Mouse (Mus musculus) brain, adult 2 months (tissue): ENCODE results near the gene Ntn1.

Experiments used
- DNase-seq: peaks from one replicate; pipeline ENCODE4 v3.0.0; 2011; ENCODE audit warnings: low read depth, low spot score

The Ntn1 gene

GRCm38 (mm10) chr11:68331676-68332265 is 68.9 kb downstream of the Ntn1 start:
- DNase-seq, result peak; percentile 31

GRCm38 (mm10) chr11:68331117-68331437 is 69.5 kb downstream of the Ntn1 start:
- no peak for DNase-seq

- DNase-seq, result peak; percentile 42
Measured at GRCm38 (mm10) chr11:68330398-68331116, 70.1 kb downstream of the Ntn1 start.

- no peak for DNase-seq
Measured at GRCm38 (mm10) chr11:68324863-68325262, 75.8 kb downstream of the Ntn1 start.

DNA sequence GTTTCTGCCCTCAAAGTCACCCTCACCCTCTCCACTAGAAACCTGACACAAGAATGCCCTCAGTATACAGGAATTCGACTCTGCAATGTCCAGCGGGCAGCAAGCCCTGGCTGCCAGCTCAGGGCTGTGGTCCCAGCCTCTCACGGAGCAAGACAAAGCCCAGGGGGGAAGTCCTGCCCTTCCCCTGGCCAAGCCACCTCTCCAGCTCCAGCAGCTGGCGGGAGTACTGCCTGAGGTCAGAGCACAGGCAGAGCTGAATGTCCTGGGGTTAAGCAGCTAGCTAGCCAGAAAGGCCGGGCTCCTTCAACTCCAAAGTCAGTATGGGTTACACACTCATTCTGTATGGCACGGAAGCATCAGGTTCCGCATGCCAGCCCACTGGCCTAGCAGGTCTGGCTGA is 79.2 kb downstream of the Ntn1 start:
- no peak for DNase-seq

GRCm38 (mm10) chr11:68315551-68316130 is 85.0 kb downstream of the Ntn1 start:
- DNase-seq, result no peak

DNA sequence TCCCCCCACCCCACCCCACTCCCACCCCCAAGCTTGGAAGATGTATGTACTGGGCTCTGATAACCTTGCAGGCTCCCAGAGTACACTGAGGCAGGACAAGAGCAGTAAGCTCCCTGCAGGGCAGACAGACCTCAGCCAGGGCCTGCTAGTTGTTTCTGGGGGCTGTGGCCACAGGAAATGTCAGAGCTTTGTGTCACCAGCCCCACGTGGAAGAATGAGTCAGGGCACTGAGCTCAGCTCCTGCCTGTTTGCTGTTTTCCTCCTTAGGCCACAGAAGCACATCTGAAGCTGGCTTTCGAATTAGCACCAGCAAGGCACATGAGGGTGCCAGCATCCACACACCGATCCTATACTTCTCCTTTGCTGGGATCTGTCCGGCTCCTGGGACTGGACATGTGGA is 86.8 kb downstream of the Ntn1 start:
- peak; percentile 27 for DNase-seq

DNA sequence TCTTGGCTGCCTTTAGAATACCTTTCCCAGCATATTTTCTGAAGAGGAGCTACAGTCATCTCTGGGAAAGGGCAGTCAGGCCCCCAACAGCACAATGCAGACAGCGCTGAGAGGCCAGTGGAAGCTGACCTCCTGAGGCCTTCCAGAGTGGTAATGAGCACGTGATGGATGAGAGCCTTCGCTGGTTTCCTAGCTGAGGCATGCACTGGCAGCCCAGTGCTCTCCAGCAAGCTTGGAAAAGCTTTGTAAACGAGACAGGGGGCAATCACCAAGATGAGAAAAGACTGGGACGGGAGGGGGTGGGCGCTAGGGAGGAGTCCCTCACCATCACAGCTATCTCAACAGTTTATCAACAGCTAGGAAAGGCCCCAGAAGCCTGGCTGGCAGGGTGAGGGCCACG is 87.6 kb downstream of the Ntn1 start:
- DNase-seq, result no peak

GRCm38 (mm10) chr11:68308911-68309580 is 91.6 kb downstream of the Ntn1 start:
- no peak for DNase-seq

- no peak for DNase-seq
Measured at GRCm38 (mm10) chr11:68305997-68306396, 94.6 kb downstream of the Ntn1 start.

DNA sequence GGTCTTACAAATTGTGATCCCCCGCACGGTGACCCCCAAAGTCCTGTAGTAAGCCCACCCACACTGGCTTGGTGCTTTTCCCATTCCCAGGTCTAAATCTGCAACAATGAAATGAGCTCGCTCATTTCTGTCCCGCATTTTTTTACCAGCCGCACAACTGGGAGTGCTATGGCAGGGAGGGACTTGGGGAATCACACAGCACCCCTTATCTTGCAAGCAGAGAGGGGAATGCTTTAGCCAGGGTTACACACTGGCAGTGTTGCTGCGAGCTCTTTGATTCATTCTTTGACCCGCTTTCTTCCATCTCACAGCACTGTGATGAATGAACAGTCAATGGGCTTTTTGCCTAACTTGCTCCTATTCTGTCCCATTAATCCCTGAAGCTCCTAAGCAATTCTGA is 98.3 kb downstream of the Ntn1 start:
- DNase-seq, result peak; percentile 24

DNA sequence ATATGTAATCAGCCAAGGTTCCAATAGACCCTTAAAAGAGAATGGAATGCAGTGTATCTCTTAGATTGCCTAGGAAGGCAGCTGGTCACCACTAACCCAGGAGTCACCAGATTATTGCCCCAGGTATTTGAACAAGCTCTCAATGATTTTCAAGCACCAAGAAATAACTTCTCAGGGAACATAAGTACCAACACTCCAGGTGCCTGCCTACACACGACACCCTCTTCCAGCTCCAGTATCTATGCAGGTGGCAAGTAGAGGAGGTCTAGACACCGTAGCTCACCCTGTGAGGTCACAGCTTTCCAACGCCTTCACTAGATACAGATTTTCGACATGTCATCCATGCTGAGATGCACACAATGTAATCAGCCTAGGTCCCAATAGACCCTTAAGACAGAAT is 99.0 kb downstream of the Ntn1 start:
- DNase-seq, result no peak

- no peak for DNase-seq
Measured at GRCm38 (mm10) chr11:68295474-68295873, 105.1 kb downstream of the Ntn1 start.

DNA sequence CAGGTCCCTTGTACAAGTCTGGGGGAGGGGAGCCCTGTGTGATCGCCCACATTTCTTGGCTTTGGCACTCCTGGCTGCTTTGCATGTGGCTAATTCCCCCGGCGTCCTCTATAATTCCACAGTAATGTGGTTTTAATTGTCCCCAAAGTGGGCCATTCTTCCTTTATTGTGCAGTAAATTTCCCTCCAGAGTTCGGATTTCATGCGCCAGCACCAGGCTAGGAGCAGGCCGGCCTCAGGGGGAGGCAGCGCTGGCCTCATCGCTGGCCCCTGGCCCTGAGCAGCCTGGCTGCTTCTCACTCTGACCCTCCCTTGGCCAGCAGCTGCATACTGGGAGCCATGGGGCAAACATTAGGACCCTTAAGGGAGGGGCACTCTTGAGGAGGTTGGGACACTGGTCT is 110.0 kb downstream of the Ntn1 start:
- no peak for DNase-seq

DNA sequence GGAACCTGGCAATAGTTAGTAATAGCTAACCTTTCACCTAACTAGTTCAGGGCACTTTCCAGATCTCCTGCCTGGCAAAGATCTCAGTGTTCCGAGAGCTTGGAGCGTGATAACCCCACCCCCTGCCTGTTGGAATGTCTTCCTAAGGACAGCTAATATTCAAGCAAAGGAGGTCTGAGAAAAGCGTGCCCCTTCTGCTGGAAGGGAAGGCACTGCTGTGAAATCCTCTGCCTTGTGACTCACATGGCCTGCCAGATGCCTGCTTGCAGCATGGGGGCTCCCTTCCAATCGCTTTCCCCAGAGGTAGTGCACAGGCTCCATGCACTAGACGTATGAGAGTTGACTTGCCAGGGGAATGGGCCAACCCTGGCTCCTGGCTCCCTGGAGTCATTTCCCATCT is 113.3 kb downstream of the Ntn1 start:
- no peak for DNase-seq

DNA sequence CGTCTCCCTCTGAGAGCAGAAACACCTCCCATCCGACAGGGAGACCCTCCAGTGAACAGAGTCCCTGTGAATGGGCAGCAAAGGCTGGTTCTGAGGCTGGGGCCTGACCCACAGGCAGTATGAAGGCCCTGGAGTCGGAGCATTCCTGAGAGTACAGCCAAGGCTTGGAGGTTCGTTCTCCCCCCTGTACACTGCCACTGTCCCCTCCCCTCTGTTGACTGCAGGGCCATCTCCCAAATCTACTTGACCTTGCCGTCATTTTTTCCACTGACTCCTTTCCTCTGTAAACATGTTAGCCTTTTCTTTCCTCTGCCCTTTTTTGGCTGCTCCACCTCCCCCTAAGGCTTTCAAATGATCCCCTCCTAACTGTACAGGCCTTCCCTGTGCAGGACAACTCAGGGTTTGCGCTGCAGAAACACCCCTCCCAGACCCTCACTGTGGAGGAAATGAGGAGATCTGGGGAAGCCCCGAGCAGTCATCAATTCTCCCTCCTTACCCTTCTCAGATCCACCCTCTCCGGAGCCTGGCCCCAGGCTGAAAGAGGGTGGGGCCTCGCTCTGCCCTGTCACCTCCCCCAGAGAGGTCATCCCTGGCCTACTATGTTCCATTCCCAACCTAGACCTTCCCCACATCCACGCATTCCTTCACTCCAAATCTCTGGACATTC is 114.3 kb downstream of the Ntn1 start:
- no peak for DNase-seq

DNA sequence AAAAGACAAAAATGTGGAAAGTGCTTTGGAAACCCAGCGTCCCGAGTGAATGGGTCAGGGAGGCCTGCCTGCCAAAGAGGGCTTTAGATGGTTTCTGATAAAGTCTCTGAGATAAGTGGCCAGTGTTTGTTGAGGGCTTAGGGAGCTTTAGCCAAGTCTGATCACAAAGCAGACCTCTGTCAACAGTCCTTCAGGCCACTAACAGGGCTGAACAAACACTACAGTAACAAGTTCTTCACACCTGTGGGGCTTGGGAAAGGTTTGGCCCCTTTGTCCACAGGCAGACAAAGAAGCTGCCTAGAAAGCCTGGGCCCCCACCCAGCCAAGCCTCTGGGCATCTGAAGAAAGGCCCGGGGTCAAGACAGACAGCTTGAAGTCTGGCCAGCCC is 114.9 kb downstream of the Ntn1 start:
- no peak for DNase-seq

DNA sequence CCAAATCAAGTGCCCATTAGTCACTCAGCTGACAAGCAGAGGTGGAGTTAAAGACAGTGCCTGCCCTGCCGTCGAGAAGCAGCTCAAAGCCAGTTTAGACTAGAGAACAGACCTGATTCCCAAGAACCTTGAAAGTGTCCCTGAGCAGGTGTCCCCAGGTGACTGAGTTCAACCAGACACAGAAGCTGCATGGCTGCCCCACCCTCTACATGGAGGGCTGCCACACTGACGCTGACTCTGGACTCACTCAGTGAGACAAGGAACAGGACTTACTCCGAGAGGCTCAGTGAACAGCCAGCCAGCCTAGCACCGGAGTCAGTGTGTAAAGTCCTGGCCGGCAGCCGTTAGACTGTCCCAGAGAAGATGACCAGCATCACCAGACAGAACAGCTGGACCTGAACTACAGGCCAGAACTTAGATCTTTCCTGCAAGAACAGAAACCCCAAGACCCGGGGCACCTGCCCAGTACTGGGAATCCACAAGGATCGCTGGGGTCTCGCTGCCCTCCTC is 120.6 kb downstream of the Ntn1 start:
- DNase-seq, result no peak

GRCm38 (mm10) chr11:68276945-68277344 is 123.7 kb downstream of the Ntn1 start:
- no peak for DNase-seq

DNA sequence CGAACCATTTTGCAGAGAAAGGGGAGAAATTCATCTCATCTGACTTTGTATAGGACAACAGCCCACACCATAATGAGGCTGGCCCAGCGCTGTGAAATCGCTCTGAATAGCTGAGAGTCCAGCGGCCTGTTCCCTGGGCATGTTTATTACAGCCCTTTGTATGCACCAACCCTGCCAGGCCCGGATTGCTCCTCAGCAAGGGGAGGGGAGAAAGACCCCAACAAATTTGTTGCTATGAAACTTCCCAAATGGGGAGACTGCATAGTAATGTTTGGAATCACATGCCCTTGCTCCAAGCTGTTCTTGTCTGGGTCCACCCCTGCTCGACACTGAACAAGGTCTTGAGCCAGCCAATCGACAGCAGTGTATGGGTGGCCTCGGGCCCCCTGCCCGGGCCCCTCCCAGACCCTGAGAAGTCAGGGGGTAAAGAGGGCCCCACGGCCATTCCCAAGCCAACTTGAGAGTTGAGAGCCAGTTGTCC is 126.3 kb downstream of the Ntn1 start:
- DNase-seq, result no peak

GRCm38 (mm10) chr11:68273855-68274254 is 126.8 kb downstream of the Ntn1 start:
- DNase-seq, result no peak
